Mouse (Mus musculus) CD8-positive naive resting alpha-beta T cell, adult 2 months (primary cell): ENCODE measurements around the gene Troap.

Experiments used
- DNase-seq, 2 experiments: peaks; one replicate each; pipeline ENCODE4 v3.0.0; 2022; ENCODE audit warnings: low read depth in 2 of 2, low spot score in 2 of 2

The Troap gene

GRCm38 (mm10) chr15:99111809-99112208 lies 37.4 kb downstream of the Troap start:
- no peak for DNase-seq

- DNase-seq, result no peak
Observed at GRCm38 (mm10) chr15:99112843-99113395, 38.5 kb downstream of the Troap start.

- DNase-seq, result no peak
Observed at GRCm38 (mm10) chr15:99113396-99113975, 39.1 kb downstream of the Troap start.

GRCm38 (mm10) chr15:99114312-99115064 lies 40.1 kb downstream of the Troap start:
- DNase-seq, result no peak

- DNase-seq, result no peak
Observed at GRCm38 (mm10) chr15:99115065-99115423, 40.7 kb downstream of the Troap start.

- DNase-seq, result no peak
Observed at GRCm38 (mm10) chr15:99116539-99116938, 42.2 kb downstream of the Troap start.

GRCm38 (mm10) chr15:99120814-99121213 lies 46.4 kb downstream of the Troap start:
- DNase-seq, result no peak

- DNase-seq, result no peak
Observed at GRCm38 (mm10) chr15:99122642-99123041, 48.3 kb downstream of the Troap start.

- peak in 1 of 2 experiments; percentile 19 for DNase-seq
Observed at GRCm38 (mm10) chr15:99125711-99126080, 51.3 kb downstream of the Troap start, which contains the start of gene Spats2. Spats2 (plus strand) TSS chr15:99125916.

GRCm38 (mm10) chr15:99126081-99126815 lies 51.9 kb downstream of the Troap start:
- peak in 1 of 2 experiments; percentile 9 for DNase-seq

- DNase-seq, result no peak
Observed at GRCm38 (mm10) chr15:99126816-99127365, 52.5 kb downstream of the Troap start.

- DNase-seq, result no peak
Observed at GRCm38 (mm10) chr15:99127851-99128522, 53.6 kb downstream of the Troap start.

- DNase-seq, result no peak
Observed at GRCm38 (mm10) chr15:99129441-99129840, 55.1 kb downstream of the Troap start.

GRCm38 (mm10) chr15:99129956-99130910 lies 55.9 kb downstream of the Troap start:
- no peak for DNase-seq
